ENCODE assay signal across 23 mouse cellular contexts in the genomic region with DNA sequence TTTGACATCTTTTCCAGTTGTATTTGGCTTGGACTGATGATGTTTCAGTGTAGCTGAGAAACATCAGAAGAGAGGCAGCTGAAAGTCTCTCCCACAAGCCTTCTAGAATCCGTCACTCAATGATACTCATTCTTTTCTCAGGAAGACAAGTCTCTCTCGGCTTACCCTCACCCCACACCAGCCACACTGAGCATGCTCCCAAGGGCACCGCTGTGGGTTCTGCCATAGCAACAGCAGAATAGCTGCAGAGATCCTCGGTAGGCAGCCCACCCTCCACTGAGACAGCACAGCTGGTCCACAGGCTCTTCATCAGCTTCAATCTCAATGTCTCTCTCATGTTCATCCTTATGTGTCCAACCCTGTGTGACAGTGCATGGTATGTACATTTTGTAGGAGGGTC. TPM values are rescaled to one million over a fixed set of nuclear protein-coding genes. Genes with fewer than 3 reads are reported as not detected.
"Had no signal": no experiment of that assay in that cellular context is flagged by ENCODE, and none has a peak within 500 bp of the region (broad histone marks: within the 10 kb centered on the region; RNA-seq: fewer than 3 reads in every experiment).

No protein-coding gene starts in this region.

- H3K4me3 ChIP-seq: lung, embryonic 15.5 days; megakaryocyte, embryonic 14.5 days; midbrain, embryonic 13.5 days; midbrain, embryonic 15.5 days; neural tube, embryonic 12.5 days; stomach, embryonic 15.5 days had no signal

- H3K27ac ChIP-seq: lung, embryonic 15.5 days; macrophage; midbrain, embryonic 13.5 days; midbrain, embryonic 15.5 days; neural tube, embryonic 12.5 days; stomach, embryonic 15.5 days; stomach, postnatal 0 days had no signal

- DNase-seq: liver, postnatal 0 days; lung, adult 2 months; lung, postnatal 14 days; lung, postnatal 36 days; right cerebral cortex, postnatal 14 days; thymus, adult 2 months; thymus, postnatal 25 days; thymus, postnatal 4 days had no signal

RNA-seq across cellular contexts. Expression of gene Rab15, which starts 2.6 kb away (rescaled TPM):
- total RNA-seq: monocyte, adult 5-6 weeks; neutrophil, adult 5-6 weeks had no signal

RNA-seq across cellular contexts. Expression of gene Gpx2, which starts 29.9 kb away (rescaled TPM):
- total RNA-seq: megakaryocyte progenitor cell, adult 5-6 weeks; monocyte, adult 5-6 weeks; neutrophil, adult 5-6 weeks had no signal
- polyA plus RNA-seq: macrophage; midbrain, embryonic 11.5 days; midbrain, embryonic 13.5 days; midbrain, embryonic 15.5 days; neural tube, embryonic 12.5 days; neural tube, embryonic 14.5 days; spleen, adult 2 months; testis, adult 2 months had no signal
